Mouse (Mus musculus) myocyte (in vitro differentiated cells): ENCODE measurements around the gene Ppp1r14b. TPM values are rescaled to one million over a fixed set of nuclear protein-coding genes. Genes with fewer than 3 reads are reported as not detected.

Source experiments
- H3K27me3 ChIP-seq: one replicate; pipeline ENCODE4 v1.6.1; 2011; ENCODE audit not compliant: control insufficient read depth, insufficient read depth, insufficient read length
- H3K36me3 ChIP-seq: one replicate; pipeline ENCODE4 v1.6.1; 2011; ENCODE audit not compliant: control insufficient read depth, insufficient read depth
- H3K4me2 ChIP-seq: one replicate; pipeline ENCODE4 v1.6.1; 2011; ENCODE audit warnings: low read depth, control low read depth
- H3K4me3 ChIP-seq: one replicate; pipeline ENCODE4 v1.5.1; 2011; ENCODE audit warnings: mild to moderate bottlenecking, control low read depth, moderate library complexity
- H3K79me2 ChIP-seq: one replicate; pipeline ENCODE4 v1.6.1; 2011; ENCODE audit not compliant: control insufficient read depth, insufficient read depth
- H3ac ChIP-seq: one replicate; pipeline ENCODE4 v1.6.1; 2011; ENCODE audit not compliant: control insufficient read depth, insufficient read length
- CEBPB ChIP-seq: IDR thresholded peaks from 2 replicates; pipeline ENCODE4 v1.6.1; 2011; ENCODE audit warnings: mild to moderate bottlenecking, moderate library complexity; ENCODE audit not compliant: poor library complexity, insufficient read depth, severe bottlenecking
- E2F4 ChIP-seq: IDR thresholded peaks from one replicate; pipeline ENCODE4 v1.6.1; 2011; ENCODE audit warnings: mild to moderate bottlenecking, control low read depth, moderate library complexity; ENCODE audit not compliant: insufficient read depth
- MAX ChIP-seq: IDR thresholded peaks from one replicate; pipeline ENCODE4 v1.6.1; 2011; ENCODE audit warnings: low read depth, mild to moderate bottlenecking, control low read depth
- MYOD1 ChIP-seq, 3 experiments: IDR thresholded peaks; one replicate each; pipeline ENCODE4 v1.6.1; 2011; ENCODE audit warnings: control low read depth in 2 of 3, low read depth in 2 of 3, mild to moderate bottlenecking in 2 of 3, moderate library complexity in 1 of 3; ENCODE audit not compliant: insufficient read length in 2 of 3, control insufficient read depth in 1 of 3
- MYOG ChIP-seq, 3 experiments: IDR thresholded peaks; one replicate each; pipeline ENCODE4 v1.6.1; 2011; ENCODE audit warnings: control low read depth in 2 of 3, low read depth in 2 of 3, mild to moderate bottlenecking in 2 of 3; ENCODE audit not compliant: insufficient read length in 2 of 3, control insufficient read depth in 1 of 3, insufficient read depth in 1 of 3
- POLR2A ChIP-seq: IDR thresholded peaks from one replicate; pipeline ENCODE4 v1.6.1; 2011; ENCODE audit warnings: low read depth, mild to moderate bottlenecking, control low read depth, moderate library complexity; ENCODE audit not compliant: insufficient read length
- POLR2AphosphoS2 ChIP-seq: IDR thresholded peaks from one replicate; pipeline ENCODE4 v1.6.1; 2011; ENCODE audit warnings: low read depth, control low read depth; ENCODE audit not compliant: insufficient read length
- REST ChIP-seq: IDR thresholded peaks from one replicate; pipeline ENCODE4 v1.6.1; 2011; ENCODE audit warnings: mild to moderate bottlenecking, control low read depth, moderate library complexity; ENCODE audit not compliant: insufficient read depth, insufficient read length
- SRF ChIP-seq: IDR thresholded peaks from one replicate; pipeline ENCODE4 v1.6.1; 2011; ENCODE audit warnings: low read depth; ENCODE audit not compliant: control insufficient read depth, insufficient read length
- TCF12 ChIP-seq: IDR thresholded peaks from one replicate; pipeline ENCODE4 v1.6.1; 2011; ENCODE audit warnings: mild to moderate bottlenecking, control low read depth; ENCODE audit not compliant: poor library complexity, insufficient read depth, severe bottlenecking
- TCF3 ChIP-seq: IDR thresholded peaks from one replicate; pipeline ENCODE4 v1.6.1; 2011; ENCODE audit warnings: low read depth, control low read depth; ENCODE audit not compliant: insufficient read length
- USF1 ChIP-seq: IDR thresholded peaks from one replicate; pipeline ENCODE4 v1.6.1; 2011; ENCODE audit warnings: low read depth, mild to moderate bottlenecking, control low read depth, moderate library complexity
- polyA plus RNA-seq: library from polyadenylated mRNA; unstranded; fragments of >200 nt; fragmentation: generic; extraction: Trizol; gene quantifications from one replicate; pipeline ENCODE4 v1.2.1, GENCODE M21; 2012; ENCODE audit warnings: missing spikeins

Ppp1r14b gene
- polyA plus RNA-seq, 1 experiment = 1,032 TPM

DNA sequence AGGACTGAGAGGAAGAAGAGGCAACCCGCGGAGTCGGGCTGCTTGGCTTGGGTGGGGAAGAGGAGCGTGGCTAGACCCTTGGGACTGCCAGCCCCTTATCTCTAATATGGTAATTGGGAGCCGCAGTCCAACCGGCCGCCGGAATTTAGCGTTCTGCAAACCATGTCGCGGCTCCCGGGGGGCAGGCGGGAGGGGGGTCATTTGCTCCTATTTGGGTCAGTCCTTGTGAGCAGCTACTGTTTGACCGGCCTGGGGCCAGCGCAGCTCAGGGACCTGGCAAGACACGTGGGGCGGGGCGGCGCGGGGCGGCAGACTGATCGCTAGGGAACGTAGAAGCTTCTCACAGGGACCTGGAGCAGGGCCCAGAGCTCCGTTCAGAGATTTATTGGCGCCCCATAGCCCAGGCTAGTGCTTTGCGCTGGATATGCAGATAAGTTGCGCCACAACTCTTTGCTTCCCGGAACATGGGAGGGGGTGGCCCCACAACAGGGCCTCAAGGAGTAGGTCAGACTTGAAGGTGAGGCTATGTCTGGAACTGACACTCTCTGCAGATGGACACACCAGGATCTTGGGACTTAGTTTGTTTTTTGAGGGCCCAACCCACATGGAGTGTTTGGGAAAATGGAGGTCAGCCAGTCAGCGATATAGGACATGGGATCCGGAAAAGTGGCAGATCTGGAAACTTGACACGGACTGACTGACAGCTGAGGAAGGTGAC, 22.6 kb upstream of the Ppp1r14b start:
- Histone ChIP-seq H3ac (peak overlapping the region; percentile 63), H3K27me3 (no peaks in the 10 kb centered on the region), H3K79me2 (no peaks in the 10 kb centered on the region), H3K4me3 (peak overlapping the region; percentile 86), H3K36me3 (no peaks in the 10 kb centered on the region), H3K4me2 (peak overlapping the region; percentile 98)
- TF ChIP-seq TCF3 (no peak), USF1 (no peak), POLR2A (peak; percentile 54), POLR2AphosphoS2 (peak; percentile 88), E2F4 (no peak), REST (no peak), MAX (no peak), CEBPB (0 out of 2 replicates have a peak, but pooled peaks have one; percentile 12), MYOD1 (IDR thresholded peaks at IDR 0.05; ENCODE audit: control insufficient read depth in 1 of 3, insufficient read length in 2 of 3, low read depth in 2 of 3) (peak in 1 of 3 experiments; percentile 8)

DNA sequence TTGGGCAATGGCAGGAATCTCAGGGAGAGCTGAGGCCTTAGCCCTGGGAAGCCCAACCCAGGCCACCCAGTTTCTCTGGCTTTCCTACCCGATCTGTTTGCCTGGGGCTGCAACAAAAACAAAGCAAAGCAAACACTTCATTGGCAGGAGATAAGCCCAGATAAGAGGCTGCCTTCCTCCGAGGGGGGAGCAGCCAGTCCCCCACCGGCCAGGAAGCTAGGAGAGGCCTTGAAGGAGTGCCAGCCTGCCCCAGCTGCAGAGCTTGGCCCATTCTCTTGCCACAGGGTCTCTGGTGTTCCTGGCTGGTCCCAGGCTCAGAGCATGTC, 22.1 kb upstream of the Ppp1r14b start:
- Histone ChIP-seq H3K4me2 (peak overlapping the region; percentile 98), H3ac (peak overlapping the region; percentile 63), H3K27me3 (no peaks in the 10 kb centered on the region), H3K36me3 (no peaks in the 10 kb centered on the region), H3K79me2 (no peaks in the 10 kb centered on the region), H3K4me3 (peak overlapping the region; percentile 86)
- TF ChIP-seq E2F4 (no peak), MYOD1 (IDR thresholded peaks at IDR 0.05; ENCODE audit: control insufficient read depth in 1 of 3, insufficient read length in 2 of 3, low read depth in 2 of 3) (no peak), POLR2AphosphoS2 (peak; percentile 6), MAX (no peak), POLR2A (peak; percentile 14), TCF3 (no peak), REST (no peak), USF1 (no peak), SRF (no peak), CEBPB (no peak), TCF12 (no peak), MYOG (IDR thresholded peaks at IDR 0.05; ENCODE audit: control insufficient read depth in 1 of 3, insufficient read depth in 1 of 3, insufficient read length in 2 of 3, low read depth in 2 of 3) (peak in 1 of 3 experiments; percentile 6)

DNA sequence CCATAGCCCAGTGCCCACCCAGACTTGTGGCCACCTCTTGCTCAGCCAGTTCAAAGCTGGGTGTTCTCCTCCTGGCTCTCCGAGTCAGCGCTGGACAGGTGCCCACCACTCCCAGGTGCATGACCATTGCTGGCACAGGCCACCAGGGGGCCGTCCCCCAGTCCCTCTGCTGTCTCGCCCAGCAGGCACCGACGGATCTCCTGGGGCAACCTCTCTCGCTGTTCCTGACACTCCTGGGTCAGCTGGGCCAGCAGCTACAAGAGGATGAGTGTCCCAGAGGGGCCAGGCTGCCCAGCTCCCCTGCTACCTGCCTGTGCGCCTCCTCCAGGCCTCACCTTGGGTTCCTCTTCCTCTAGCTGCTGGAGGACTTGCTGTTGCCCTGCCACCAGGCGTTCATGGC, 20.7 kb upstream of the Ppp1r14b start:
- no peaks in the 10 kb centered on the region for H3K27me3 ChIP-seq
- no peaks in the 10 kb centered on the region for H3K36me3 ChIP-seq
- no peaks in the 10 kb centered on the region for H3K79me2 ChIP-seq
- H3ac ChIP-seq = no peak overlapping the region
- no peak overlapping the region for H3K4me2 ChIP-seq
- TF ChIP-seq USF1 (no peak), MYOD1 (IDR thresholded peaks at IDR 0.05; ENCODE audit: control insufficient read depth in 1 of 3, insufficient read length in 2 of 3, low read depth in 2 of 3) (peak in 1 of 3 experiments; percentile 43), MYOG (IDR thresholded peaks at IDR 0.05; ENCODE audit: control insufficient read depth in 1 of 3, insufficient read depth in 1 of 3, insufficient read length in 2 of 3, low read depth in 2 of 3) (peak in 2 of 3 experiments; percentile 2 to 22), SRF (no peak), TCF3 (no peak), POLR2AphosphoS2 (peak; percentile 59)
- H3K4me3 ChIP-seq = no peak overlapping the region

DNA sequence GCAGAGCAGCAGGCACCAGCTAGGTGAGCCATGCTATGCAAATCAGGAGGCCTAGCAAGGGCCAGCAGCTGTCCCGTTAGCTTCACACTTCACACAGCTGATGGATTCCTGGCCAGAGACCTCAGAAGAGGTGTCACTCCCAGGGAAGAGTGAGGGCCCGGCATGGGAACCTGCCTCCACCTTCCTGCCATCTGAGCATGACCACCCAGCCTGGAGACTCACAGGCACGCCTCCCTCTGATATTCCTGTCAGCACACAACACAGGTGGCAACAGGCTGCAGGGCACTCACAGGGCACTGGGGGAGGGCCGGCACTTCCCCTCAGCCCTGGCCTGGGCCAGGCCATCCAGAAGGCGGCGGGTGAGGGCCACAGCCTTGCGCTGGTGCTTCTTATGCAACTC, 19.3 kb upstream of the Ppp1r14b start:
- H3K27me3 ChIP-seq = no peaks in the 10 kb centered on the region
- peaks cover 5% of the 10 kb centered on the region for H3K36me3 ChIP-seq
- no peak overlapping the region for H3ac ChIP-seq
- no peaks in the 10 kb centered on the region for H3K79me2 ChIP-seq
- no peak overlapping the region for H3K4me2 ChIP-seq
- TF ChIP-seq USF1 (no peak), TCF3 (no peak), MAX (no peak), REST (no peak)
- H3K4me3 ChIP-seq = no peak overlapping the region

DNA sequence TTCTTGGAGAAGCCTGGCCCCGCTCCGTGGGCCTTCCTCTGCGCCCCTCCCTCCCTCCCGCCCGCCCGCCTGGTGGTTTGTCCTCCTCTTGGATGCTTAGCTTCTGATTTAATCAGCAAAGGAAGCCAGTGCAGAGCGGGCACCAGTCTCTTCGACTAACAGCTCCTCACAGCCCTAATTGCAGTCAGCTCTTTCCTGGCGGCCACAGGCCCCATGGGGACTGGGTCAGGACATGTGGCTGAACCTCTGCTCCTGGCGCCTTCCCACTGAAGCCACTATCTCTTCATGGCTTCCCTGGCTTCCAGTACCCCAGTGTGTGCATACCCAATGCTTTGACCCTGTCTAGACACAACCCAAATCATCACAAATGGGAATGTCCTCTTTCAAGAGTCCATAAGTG, 18.3 kb upstream of the Ppp1r14b start:
- no peaks in the 10 kb centered on the region for H3K79me2 ChIP-seq
- H3ac ChIP-seq = no peak overlapping the region
- no peak overlapping the region for H3K4me2 ChIP-seq
- no peaks in the 10 kb centered on the region for H3K27me3 ChIP-seq
- H3K4me3 ChIP-seq = no peak overlapping the region
- peaks cover 5% of the 10 kb centered on the region for H3K36me3 ChIP-seq
- TF ChIP-seq SRF (no peak), MAX (no peak), TCF12 (no peak), POLR2AphosphoS2 (no peak), MYOG (IDR thresholded peaks at IDR 0.05; ENCODE audit: control insufficient read depth in 1 of 3, insufficient read depth in 1 of 3, insufficient read length in 2 of 3, low read depth in 2 of 3) (no peak), CEBPB (no peak), USF1 (no peak), REST (no peak), TCF3 (no peak), E2F4 (no peak), MYOD1 (IDR thresholded peaks at IDR 0.05; ENCODE audit: control insufficient read depth in 1 of 3, insufficient read length in 2 of 3, low read depth in 2 of 3) (no peak), POLR2A (no peak)
